Mouse (Mus musculus) inflammation-experienced regulatory T-cells, adult 6 months (primary cell): ENCODE results near the gene Hnrnpul1. TPM values are rescaled to one million over a fixed set of nuclear protein-coding genes. Genes with fewer than 3 reads are reported as not detected.
A peak's percentile ranks its signal among the peaks of the same experiment; 100 is the strongest.

ENCODE experiments used
- ATAC-seq: one replicate; pipeline ENCODE4 v1.8.0; 2017
- polyA plus RNA-seq, 3 experiments: library from polyadenylated mRNA; unstranded; fragments of 100-300 nt; shearing (Covaris generic); gene quantifications; one replicate each; pipeline ENCODE4 v1.2.1; 2017

Hnrnpul1 gene
- polyA plus RNA-seq, 3 experiments from 2014 or later = 46.6 to 56.2 (median 54.7) TPM

GRCm38 (mm10) chr7:25718788-25719417, 35.7 kb downstream of the Hnrnpul1 start, which contains the start of gene Ccdc97:
Ccdc97 (minus strand) TSS chr7:25719088.
- peak; percentile 95 for ATAC-seq

GRCm38 (mm10) chr7:25717478-25717877, 37.1 kb downstream of the Hnrnpul1 start:
- ATAC-seq = no peak

- no peak for ATAC-seq
Measured at GRCm38 (mm10) chr7:25715731-25716271, 38.8 kb downstream of the Hnrnpul1 start.

DNA sequence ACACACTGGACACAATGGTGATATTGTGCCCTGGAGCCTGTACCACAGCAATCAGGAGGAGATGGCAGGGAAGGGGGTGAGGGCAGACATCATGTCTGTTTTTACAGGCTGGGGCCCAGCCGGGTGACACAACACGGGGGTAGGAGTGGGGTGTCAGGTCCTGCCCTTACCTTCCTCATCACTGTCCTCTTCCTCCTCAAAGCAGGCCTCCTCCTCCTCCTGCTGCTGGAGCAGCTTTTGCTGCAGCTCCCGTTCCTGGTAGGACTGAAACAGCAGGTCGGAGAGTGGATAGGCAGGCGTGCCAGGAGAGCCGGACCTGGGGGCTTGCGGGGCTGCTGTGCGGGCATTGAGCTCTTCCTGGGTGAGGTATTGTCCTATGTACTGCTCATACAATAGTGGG, 40.0 kb downstream of the Hnrnpul1 start:
- no peak for ATAC-seq

DNA sequence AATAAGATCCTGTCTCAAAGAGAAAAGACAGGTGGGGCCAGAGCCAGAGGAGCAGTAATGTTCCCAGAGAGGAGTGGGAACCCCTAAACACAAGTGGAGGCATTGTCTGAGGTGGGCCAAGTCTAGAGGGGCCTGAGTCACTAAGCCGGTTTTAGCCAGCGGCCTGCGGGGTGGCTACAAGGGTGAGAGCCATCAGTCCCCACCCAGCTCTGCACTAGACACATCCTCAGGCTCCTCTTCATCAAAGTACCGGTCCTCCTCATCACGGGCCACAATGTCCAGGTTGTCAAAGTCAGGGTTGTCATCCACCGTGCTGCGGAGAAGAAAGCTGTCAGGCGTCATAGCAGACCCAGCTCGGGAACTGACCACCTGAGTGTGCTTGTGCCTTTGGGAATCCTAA, 41.8 kb downstream of the Hnrnpul1 start:
- ATAC-seq = no peak

DNA sequence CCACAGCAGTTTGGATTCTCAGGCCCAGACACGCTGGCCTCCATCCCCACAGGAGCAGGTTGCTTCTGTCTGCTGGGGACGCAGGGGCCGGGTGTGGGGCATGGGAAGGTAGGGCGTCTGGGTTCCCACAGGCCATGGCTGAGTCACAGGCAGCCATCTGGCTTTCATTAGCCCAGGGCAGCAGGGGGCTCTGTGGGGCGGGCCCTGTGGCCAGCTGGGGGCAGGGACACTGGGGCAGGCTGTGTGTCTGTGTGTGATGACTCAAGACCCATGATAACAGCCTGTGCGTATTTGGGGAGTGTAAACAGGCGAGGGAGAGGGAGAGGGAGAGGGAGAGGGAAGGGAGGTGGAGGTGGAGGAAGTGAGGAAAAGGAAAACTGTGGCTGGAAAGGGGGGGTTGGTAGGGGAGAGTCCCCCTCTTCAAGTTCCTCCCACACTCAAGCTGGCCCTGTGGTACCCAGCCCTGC, 42.8 kb downstream of the Hnrnpul1 start:
- no peak for ATAC-seq

DNA sequence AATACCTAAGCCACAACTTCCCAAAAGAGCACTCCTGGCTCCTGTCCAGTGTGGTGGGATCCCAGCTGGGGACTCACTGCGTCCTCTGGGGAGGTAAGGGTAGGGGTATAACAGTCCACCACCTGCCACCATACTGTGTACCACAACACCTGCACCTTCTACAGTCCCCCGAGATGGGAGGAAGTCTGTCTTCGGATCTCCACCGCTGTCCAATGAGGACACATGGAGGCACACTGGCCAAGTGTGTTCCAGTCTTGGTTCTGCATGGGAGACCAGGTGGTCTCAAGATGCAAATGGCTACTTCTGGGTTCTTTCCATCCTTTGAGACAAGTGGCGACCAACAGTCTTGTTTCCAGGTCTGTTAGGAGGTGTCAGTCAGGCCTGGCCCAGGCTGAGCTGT, 43.4 kb downstream of the Hnrnpul1 start:
- ATAC-seq = no peak

DNA sequence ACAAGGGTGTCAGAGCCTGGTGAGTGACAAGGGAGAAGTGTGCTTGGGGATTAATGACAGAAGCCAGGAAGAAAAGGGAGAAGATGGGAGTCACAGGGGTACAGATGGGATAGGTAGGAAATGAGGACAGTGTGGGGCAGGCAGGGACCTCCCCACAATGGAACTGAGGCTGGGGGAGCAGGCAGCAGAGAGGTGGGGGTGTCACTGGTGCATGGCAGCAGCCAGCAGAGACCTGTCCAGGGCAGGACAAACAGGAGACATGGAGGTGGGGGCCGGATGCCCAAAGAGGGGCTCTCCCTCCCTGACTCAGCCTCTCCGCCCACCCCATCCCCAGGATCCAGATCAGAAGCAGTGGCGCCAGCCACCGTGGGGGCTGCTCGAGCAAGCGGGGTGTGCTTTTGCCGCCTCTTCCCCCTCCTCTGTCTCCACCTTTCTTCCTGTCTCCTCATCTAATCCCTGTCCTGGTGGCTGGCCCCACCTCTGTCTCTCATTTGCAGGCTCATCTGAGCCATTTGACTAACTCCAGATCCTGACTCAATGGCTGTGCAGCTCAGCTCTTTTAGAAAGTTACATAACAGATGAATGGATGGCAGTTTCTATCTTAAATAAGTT, 43.9 kb downstream of the Hnrnpul1 start:
- ATAC-seq = peak; percentile 35

DNA sequence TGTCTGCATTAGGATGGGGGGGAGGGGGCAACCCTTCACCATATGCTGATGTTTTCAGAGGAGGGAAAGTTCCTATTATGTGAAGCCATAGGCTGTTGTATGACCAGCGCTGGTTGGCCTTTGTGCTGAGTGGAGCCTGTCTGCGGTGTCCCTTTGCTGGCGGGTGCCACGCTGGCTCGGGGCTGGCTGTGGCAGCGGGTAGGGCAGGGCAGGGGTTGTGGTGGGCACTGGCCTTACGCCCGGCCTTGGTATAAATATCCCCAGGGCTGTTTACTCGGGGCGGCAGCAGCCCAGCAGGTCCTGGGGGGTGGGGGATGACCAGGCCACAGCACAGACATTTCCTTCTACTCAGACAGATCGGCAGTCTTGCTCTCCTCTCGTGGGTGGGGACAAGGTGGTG, 44.6 kb downstream of the Hnrnpul1 start:
- ATAC-seq = no peak

DNA sequence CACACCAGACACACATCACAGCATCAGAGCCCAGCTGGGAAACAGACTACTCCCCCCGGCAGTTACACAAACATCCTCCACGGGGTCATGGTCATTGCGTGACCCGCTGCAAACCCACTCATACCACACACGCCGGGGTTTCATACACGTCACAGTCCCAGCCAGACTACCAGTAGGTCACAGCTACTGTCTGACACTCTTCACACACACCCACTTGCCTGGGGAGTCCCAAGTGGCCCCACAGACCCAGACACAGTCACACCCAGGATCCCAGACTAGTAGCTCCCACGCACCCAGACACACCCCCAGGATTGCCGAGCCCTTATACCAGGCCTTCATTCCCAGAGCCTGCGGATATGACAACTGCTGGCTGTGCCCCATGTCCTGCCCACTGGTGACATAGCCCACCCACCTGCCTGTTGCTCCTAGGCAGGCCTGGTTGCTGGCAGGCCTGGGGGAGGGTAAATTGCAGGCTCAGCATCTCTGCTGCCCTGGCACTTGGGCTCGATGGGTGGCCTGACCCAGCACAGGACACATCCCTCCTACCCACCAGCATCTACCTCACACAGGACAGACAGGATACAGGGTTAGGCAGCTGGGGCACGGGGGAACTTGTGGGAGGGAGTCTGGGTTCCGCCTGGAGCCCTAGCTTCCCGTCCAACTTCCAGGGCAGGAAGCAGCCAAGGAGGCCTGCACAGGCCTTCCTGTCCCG, 46.8 kb downstream of the Hnrnpul1 start:
- ATAC-seq = peak; percentile 56

DNA sequence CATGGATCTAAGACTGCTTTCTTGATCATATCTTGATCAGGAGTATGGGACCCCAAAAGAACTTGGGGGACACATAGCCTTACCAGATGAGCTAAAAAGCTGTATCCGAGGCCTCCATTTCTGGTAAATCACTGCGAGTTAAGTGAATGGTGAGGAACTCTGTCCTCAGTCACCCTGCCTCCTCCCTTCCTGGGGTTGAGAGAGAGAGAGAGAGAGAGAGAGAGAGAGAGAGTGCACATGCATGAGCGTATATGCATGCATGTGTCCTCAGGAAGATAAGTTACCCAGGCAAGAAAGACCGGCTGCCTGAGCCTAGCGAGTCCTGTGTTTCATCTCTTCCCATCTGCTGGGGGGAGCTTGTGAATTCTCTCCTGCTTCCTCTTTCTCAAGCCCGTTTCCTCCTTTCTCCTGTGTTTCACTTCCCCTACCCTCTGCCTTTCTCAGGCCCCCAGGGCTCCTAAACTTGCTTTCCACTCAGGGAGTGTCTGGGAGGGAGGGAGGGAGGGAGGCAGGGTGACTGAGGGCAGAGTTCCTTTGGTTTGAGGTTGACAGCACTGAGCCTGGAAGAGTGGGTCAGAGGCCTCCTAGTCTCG, 47.9 kb downstream of the Hnrnpul1 start:
- ATAC-seq = no peak

GRCm38 (mm10) chr7:25705801-25706251, 48.7 kb downstream of the Hnrnpul1 start:
- ATAC-seq = peak; percentile 12

DNA sequence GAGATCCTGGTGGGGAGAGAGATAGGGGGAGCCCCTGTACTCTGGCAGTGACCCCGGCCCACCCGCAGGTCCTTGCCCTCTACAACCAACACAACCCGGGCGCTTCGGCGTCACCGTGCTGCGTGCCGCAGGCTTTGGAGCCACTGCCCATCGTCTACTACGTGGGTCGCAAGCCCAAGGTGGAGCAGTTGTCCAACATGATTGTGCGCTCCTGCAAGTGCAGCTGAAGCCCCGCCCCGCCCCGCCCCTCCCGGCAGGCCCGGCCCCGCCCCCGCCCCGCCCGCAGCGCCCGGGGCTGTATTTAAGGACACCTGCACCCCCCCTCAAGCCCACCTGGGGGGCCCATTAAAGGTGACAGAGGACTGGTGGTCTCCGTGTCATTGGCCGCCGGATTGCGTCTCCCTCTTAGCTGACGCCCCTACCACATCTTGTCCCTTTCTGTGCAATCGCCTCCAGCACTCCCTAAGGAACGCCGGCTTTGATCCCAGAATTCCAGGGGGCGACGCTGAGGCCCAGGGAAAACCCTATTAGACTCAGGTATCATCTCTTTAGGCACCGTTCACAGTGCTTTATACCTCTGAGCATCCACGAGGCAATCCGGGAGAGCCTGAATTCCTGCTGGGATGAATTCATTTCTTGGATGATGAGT, 49.7 kb downstream of the Hnrnpul1 start:
- no peak for ATAC-seq

DNA sequence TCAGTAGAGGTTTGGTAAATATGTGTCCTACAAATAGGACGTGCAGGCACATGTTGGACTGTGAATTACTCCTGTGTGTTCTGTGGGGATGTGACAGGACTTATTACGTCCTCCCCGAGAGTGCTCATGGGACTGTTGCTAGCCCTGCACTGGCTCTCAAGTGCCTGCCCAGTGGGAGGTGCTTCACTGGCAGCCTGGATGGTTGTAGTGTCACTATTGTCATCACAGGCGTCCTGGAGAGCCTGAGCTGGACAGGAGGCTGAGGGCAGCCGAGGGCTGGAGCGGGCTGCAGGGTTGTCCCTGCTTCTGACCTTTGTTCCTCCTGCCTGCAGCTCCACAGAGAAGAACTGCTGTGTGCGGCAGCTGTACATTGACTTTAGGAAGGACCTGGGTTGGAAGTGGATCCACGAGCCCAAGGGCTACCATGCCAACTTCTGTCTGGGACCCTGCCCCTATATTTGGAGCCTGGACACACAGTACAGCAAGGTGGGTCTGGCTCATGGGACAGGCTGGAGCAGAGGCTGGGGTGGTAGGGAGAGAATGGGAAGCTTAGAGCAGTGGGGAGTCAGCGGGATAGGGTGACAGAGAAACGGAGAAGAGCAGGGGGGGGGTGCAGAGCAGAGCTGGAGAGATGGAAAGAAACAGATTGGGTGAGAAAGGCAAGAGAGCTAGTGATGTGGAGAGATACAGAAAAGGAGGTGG, 50.6 kb downstream of the Hnrnpul1 start:
- ATAC-seq = no peak

GRCm38 (mm10) chr7:25702350-25702749, 52.2 kb downstream of the Hnrnpul1 start:
- ATAC-seq = no peak

DNA sequence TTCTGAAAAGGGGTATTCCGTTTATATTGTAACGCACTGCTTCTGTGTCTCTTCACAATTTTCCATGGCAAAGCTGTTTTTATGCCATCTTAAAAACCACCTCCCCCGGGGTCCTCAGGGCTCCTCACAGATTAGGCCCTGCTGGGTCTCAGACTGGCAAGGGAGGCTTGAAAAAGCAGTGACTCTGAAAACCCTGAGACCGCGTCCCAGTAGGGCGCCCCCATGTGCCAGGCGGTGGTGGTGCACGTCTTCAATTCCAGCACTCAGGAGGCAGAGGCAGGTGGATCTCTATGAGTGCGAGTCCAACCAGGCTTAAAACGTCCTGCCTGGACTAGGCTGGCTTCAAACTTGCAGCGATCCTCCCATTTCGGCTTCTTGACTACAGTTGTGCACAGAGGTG, 53.8 kb downstream of the Hnrnpul1 start:
- no peak for ATAC-seq

DNA sequence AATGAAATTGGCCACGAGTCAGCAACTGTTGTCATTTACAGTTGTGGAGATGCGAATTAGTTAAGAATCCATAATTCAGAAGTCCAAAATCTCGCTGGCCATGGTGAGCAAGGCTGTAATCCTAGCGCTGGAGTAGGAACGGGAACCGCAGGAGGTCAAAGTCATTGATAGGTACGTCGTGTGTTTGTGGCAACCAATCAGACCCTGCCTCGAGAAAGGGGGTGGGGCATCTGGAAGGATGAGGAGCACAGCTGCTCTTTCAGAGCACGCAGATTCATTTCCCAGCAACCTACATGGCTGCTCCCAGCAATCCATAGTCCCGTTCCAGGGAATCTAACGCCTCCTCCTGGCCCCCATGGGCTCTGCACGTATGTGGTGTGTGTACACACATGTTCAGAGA, 54.7 kb downstream of the Hnrnpul1 start:
- ATAC-seq = no peak

DNA sequence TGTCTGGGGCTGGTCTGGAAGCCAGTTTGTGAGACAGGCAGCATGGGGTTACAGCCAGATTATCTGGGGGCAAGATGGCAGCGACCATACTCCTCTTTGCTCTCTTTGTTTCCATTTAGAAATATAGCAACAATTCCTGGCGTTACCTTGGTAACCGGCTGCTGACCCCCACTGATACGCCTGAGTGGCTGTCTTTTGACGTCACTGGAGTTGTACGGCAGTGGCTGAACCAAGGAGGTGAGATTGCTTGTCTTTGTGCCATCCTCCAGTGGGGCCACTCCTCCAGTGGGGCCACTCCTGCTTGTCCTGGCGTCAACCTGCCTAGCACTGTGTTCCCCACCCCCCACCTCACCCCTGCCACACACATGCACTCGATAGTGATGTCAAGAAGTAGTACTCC, 60.5 kb downstream of the Hnrnpul1 start:
- ATAC-seq = no peak

DNA sequence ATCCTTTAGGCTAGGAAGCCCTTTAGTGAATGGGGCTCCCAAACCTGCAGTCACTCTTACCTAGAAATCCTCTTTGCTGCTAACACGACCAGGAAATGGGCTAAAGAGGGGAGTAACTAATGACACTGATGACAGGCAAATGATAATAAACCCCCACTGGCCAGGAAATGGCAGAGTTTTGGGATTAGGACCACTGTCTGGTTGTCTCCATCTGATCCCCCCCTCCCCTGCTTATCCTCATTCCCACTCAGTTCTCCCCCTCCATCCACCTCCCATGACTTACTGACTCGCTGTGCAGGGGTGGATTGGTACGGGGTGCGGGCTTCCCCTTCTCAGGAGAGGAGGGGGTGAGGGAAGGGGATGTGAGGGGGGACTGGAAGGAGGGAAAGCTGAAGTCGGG, 64.5 kb downstream of the Hnrnpul1 start:
- no peak for ATAC-seq

- ATAC-seq = peak; percentile 59
Measured at GRCm38 (mm10) chr7:25689603-25690021, 64.9 kb downstream of the Hnrnpul1 start.

- ATAC-seq = peak; percentile 53
Measured at GRCm38 (mm10) chr7:25688810-25689586, 65.6 kb downstream of the Hnrnpul1 start.
